Mouse (Mus musculus): Measurements from ENCODE around the gene 4933427I04Rik. TPM values are rescaled to one million over a fixed set of nuclear protein-coding genes. Genes with fewer than 3 reads are reported as not detected.

The 4933427I04Rik gene
- total RNA-seq, 4 experiments from 2014 or later: not detected

Other genes with a start within 250 kb of the 4933427I04Rik start
- 100 to 1,000 TPM; 235 to 265 (median 249) TPM for gene Macf1, start 175.3 kb upstream of the 4933427I04Rik start, total RNA-seq (2022)
- 100 to 1,000 TPM; 145 to 182 (median 170) TPM for gene Ndufs5, start 141.5 kb upstream of the 4933427I04Rik start, total RNA-seq (2022)
- gene Akirin1, start 109.3 kb upstream of the 4933427I04Rik start, total RNA-seq (2022): 10 to 100 TPM; 54.7 to 59.0 (median 56.9) TPM
- gene Rhbdl2, start 71.8 kb upstream of the 4933427I04Rik start, total RNA-seq (2022): under 1 TPM in 3 of 4 experiments, not detected in 1; 0.45 to 0.73 (median 0.66) TPM
- 10 to 100 TPM in 1 of 4 experiments, 1 to 10 TPM in 3; 7.3 to 14.1 (median 8.7) TPM for gene Mycbp, start 45.2 kb downstream of the 4933427I04Rik start, total RNA-seq (2022)
- gene Rragc, start 57.8 kb downstream of the 4933427I04Rik start, total RNA-seq (2022): 10 to 100 TPM; 57.8 to 68.5 (median 59.3) TPM
- gene 4930535I16Rik, start 58.3 kb downstream of the 4933427I04Rik start, total RNA-seq (2022): under 1 TPM in 1 of 4 experiments, not detected in 3; 0.70 TPM

All from layer of hippocampus, adult 8-10 months (tissue).